ENCODE assay signal across 9 mouse cellular contexts in the genomic region with DNA sequence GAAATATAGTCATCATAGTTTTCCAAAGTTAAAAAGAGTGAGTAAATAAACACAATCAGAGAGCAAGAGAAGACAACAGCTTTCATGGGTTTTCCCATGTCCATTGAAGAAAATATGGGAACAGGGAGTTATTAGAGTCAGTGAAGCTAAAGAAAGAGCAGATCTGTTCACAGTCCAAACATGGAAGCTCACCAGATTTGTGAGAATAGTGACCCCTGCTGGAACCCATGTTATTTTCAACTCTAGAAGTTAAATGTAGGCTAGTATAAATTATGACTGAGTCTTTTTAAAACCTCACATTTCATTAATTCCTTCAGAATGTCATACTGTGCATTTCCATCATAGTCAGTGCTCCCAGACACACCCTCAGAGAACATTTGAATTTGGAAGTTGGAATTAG. TPM values are rescaled to one million over a fixed set of nuclear protein-coding genes. Genes with fewer than 3 reads are reported as not detected.
DNase-seq lines count a peak whose midpoint lies in the region; ATAC-seq lines count a peak whose summit lies in the region.
"Had no signal": no experiment of that assay in that cellular context is flagged by ENCODE, and none has a peak within 500 bp of the region (broad histone marks: within the 10 kb centered on the region; RNA-seq: fewer than 3 reads in every experiment).

No protein-coding gene starts in this region.

- 0 out of 2 replicates have a peak, but pooled peaks cover 4% of the 10 kb centered on the region for H3K9me3 ChIP-seq in heart, embryonic 12.5 days (replicated peaks)

- ATAC-seq in heart, embryonic 12.5 days (ENCODE audit: insufficient number of reproducible peaks, low FRiP score) = no peak
- no peak for ATAC-seq in monocyte, adult 5-6 weeks (replicated peaks; ENCODE audit: insufficient number of reproducible peaks, low FRiP score, low TSS enrichment, poor library complexity, severe bottlenecking)

- no peak overlapping the region for H3K27ac ChIP-seq in heart, embryonic 12.5 days (ENCODE audit: poor library complexity, severe bottlenecking)

- no peak overlapping the region for H3K4me3 ChIP-seq in heart, embryonic 12.5 days

- peak; percentile 9 for DNase-seq in heart, adult 8-10 months (ENCODE audit: low spot score)
- peak; percentile 12 for DNase-seq in lung, postnatal 25 days (ENCODE audit: low spot score)
- no peak for DNase-seq in lung, adult 18-20 months
- DNase-seq in c-Kit-positive CD71-negative TER-119-negative erythroid progenitor cells, embryonic 14.5 days (ENCODE audit: low read depth) = peak; percentile 20
- DNase-seq in retina, postnatal 1 day = peak; percentile 57
- DNase-seq in thymus, adult 18-20 months = no peak

- no peak overlapping the region for H3K9ac ChIP-seq in heart, embryonic 12.5 days

- no peaks in the 10 kb centered on the region for H3K27me3 ChIP-seq in heart, embryonic 12.5 days (replicated peaks)

- H3K4me2 ChIP-seq in heart, embryonic 12.5 days = no peak overlapping the region

- 0 out of 2 replicates have a peak, but pooled peaks cover 3% of the 10 kb centered on the region for H3K4me1 ChIP-seq in heart, embryonic 12.5 days (replicated peaks)

- H3K36me3 ChIP-seq in heart, embryonic 12.5 days = no peaks in the 10 kb centered on the region

RNA-seq across cellular contexts. Expression of a gene that starts 12.6 kb away (rescaled TPM):
- 1 to 10 TPM in 2 of 4 experiments, under 1 TPM in 2; 0.84 to 2.3 (median 0.94) TPM for total RNA-seq in heart, adult 8-10 months (2022)
- 0.92 TPM in 2 replicates for polyA plus RNA-seq in heart, embryonic 12.5 days (2016; fragmentation: Nextera tagmentation; extraction: Ambion mirVana)
- 0.19 to 0.87 TPM (median 0.43 TPM) in 3 replicates for total RNA-seq in monocyte, adult 5-6 weeks (2017)
- total RNA-seq: liver, adult 2 months had no signal
- polyA plus RNA-seq: liver, adult 2 months had no signal

RNA-seq across cellular contexts. Expression of a gene that starts 28.9 kb away (rescaled TPM):
- total RNA-seq in heart, adult 8-10 months (2022) = 1 to 10 TPM in 2 of 4 experiments, under 1 TPM in 2; 0.14 to 1.1 (median 0.64) TPM
- 13.0 and 13.1 TPM in 2 replicates for polyA plus RNA-seq in heart, embryonic 12.5 days (2016; fragmentation: Nextera tagmentation; extraction: Ambion mirVana)
- total RNA-seq in monocyte, adult 5-6 weeks (2017) = not detected in 3 replicates
- total RNA-seq: liver, adult 2 months had no signal
- polyA plus RNA-seq: liver, adult 2 months had no signal

Comparison
In these comparisons a context has a peak if more than half of its experiments do, and no peak if none do; other contexts are left out.
1. DNase-seq: peak in heart, adult 8-10 months (single experiment), lung, postnatal 25 days (single experiment), c-Kit-positive CD71-negative TER-119-negative erythroid progenitor cells, embryonic 14.5 days (single experiment) and retina, postnatal 1 day (single experiment); none in lung, adult 18-20 months (0 of 2) and thymus, adult 18-20 months (0 of 2).